Mouse (Mus musculus) embryo, embryonic 9.5 days (tissue): ENCODE measurements around the gene Ccdc187.

Experiments used
- DNase-seq: peaks from one replicate; pipeline ENCODE4 v3.0.0-alpha.2; 2017; ENCODE audit errors: extremely low spot score

Gene Ccdc187

GRCm38 (mm10) chr2:26280594-26280993 lies 13.8 kb downstream of the Ccdc187 start:
- no peak for DNase-seq

DNA sequence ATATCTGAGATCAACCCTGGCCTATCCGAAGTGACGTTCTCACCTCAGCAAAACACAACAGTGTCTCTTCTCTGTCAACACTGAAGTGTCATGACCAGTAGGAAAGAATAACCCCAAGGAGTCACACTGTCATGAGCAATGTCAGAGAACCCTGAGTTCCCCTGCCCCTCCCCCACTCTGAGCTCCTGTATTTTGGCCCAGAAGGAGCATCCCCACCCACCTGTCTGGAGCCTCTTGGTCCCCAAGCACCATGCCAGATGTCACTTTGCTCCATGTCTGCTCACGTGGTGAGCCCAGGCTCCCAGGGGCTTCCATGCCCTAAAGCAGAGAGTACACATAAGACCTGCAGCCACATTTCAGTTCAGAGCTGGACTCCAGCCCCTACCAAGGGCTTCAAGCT lies 14.6 kb downstream of the Ccdc187 start:
- no peak for DNase-seq

DNA sequence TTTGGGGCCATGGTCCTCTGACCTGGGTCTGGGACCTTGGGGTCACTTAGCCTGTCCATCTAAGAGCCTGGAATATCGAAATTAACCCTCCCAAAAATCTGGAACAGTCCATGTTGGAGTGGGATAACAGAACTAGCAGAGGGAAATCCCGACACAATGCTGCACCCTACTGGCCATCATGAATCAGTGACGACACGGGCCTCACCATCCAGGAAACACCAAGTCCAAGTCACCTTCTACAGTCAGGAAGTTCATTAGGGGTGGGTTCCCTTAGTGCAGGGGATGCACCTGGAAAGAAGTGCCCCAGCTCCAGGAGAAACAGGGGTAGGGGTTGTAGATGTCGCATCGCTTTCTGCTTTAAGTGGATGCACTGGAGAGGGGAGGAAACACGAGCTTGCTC lies 20.7 kb downstream of the Ccdc187 start:
- peak; percentile 71 for DNase-seq

GRCm38 (mm10) chr2:26268216-26268615 lies 26.1 kb downstream of the Ccdc187 start:
- no peak for DNase-seq

- no peak for DNase-seq
These were observed 28.2 kb downstream of the Ccdc187 start for GRCm38 (mm10) chr2:26266066-26266742.

DNA sequence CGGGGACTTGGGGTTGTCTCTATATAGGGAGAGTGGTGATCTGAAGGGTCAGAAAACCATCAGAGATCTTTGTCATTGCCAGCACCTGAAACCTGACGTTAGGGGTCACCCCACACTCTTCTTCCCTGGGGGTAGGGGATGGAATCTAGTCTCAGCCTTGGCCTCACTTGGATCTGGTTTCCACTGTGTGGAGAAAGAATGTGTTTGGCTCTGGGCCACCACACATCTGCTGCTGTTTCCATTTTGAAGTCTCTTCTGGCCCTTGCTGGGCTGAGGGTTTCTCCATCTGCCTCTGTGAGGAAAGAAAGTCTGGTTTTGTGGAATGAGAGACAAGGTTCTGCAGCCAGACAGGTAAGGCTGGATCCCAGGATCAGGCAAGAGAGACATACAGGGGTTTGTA lies 29.3 kb downstream of the Ccdc187 start:
- DNase-seq: no peak

DNA sequence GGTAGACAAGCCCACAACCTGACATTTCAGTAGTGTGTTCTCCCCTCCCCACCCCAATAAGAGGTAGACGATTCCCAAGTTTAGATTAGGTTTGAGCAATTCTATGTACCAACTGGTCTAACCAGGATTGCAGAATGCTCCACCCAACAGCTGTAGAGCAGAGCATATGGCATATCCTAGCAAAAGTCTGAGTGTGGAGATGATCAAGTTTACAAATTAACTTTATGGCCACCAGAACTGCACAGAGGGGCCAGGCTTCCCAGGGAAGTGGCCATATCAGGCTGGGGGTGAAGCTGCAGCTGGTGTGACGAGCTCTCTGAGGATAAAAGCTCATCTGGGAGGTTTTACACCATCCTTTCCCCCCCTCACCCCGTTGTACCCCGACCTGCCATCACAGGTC lies 29.7 kb downstream of the Ccdc187 start:
- no peak for DNase-seq

DNA sequence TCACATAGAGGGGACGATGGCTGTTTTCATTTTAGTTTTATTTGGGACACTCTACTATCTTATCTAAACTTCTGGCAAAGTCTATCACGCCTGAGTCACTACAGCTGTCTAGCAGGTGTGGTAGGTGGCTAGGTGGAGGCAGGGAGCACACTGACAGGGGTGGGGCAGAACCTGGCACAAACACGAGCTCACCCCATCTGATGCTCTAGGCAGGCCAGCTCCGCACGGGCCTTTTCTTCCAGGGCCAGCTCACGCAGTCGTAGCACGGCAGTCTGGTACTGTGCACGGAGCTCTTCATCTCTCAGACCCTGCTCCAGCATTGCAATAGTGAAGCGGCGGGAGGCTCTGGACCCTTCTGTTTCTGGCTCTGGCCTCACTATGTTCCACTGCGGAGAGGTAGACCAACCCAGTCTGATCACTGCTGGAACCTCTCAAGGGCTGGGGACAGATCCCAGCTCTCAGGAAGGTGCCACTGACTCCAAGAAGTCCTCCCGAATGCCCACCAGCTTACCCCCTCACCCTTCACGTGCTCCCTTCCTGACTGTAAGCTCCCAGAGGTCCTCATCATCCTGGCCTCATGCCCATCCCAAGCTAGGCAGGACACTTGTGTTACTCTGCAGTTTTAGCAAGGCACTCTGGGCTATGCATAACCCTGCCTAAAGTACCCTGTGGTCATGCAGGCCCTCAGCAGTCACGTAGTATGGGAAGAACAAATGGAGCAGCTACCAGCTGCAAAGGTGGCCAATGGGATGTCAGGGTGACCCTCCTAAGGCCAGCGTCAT lies 36.9 kb downstream of the Ccdc187 start:
- no peak for DNase-seq

GRCm38 (mm10) chr2:26254816-26255215 lies 39.5 kb downstream of the Ccdc187 start:
- no peak for DNase-seq

DNA sequence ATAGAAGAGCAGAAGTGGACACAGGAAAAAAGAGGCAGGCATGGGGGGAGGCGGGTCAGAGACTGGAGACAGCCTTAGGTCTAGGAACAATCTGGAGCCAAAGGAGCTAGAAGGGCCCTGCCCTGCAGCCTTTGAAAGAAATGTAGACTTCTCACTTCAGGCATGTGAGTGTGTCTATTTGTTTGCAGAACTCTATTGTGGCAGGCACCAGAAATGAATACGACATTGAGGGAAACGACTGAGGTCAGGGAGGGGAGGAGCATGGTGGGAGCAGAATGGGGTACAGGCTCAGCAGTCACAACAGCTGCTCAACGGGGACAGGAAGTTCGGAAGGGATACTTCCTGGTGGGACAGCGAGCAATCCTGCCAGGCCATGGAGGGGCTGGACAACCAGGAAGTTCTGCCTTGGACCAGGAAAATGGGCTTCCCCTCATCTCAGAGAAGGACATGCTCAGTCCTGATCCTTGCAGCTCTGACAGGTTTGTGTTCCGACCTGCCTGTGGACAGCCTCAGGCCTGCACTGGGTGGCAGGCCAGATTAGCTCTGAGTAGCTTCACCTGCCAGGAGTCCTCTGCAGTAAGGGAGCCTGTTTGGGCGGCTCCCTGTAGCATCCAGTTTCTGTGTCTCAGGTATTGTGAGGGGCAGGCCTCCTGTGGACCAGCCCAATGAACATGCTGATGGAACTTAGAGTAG lies 41.7 kb downstream of the Ccdc187 start:
- DNase-seq: no peak

GRCm38 (mm10) chr2:26247531-26247930 lies 46.8 kb downstream of the Ccdc187 start:
- DNase-seq: no peak

DNA sequence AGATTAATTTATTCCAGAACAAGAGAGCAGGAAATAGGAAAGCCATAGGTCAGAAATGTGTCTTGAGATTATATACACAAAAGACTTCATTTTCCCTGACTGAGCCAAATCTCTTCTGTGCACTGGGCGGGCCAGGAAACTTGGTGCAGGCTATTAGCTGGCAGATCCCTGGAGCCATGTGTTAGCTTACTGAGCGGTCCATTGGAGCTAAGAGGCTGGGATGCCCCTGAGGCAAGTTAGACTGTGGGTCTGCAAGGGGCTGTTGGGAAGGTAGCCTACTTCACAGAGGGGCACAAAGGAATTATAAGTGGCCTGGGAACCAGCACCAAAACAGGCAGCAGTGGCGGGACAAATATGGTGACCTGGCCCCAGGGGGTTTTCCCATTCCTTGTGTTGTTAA lies 53.5 kb downstream of the Ccdc187 start:
- DNase-seq: no peak

GRCm38 (mm10) chr2:26240330-26240729 lies 54.0 kb downstream of the Ccdc187 start:
- DNase-seq: no peak

DNA sequence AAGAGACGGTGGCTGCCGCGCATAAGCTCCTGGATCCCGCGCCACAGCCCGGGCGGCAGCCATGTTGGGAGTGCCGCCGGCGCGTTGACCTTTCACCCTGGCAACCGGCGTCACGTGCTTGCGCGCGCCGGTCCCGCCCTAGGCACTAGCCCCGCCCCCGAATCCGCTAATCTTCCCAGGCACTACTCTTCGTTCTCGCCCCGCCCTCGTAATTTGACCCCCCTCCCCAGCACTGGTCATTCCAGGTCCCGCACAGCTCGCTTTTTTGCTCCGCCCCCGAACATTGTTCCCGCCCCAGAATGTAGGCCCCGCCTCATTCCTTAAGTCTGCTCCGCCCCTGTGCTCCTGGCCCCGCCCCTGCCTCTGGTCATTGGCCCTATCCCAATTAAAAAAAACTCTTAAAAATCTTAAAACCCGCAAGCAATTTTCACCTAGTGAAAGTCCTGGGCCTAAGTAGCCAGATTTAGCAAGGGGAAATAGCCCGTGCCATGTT lies 57.0 kb downstream of the Ccdc187 start, which contains the start of gene Qsox2:
Qsox2 (minus strand) TSS at position 236 of the 493 bp plus-strand sequence.
- peak; percentile 98 for DNase-seq

- DNase-seq: no peak
These were observed 57.6 kb downstream of the Ccdc187 start for GRCm38 (mm10) chr2:26236681-26237289.

GRCm38 (mm10) chr2:26234771-26235170 lies 59.6 kb downstream of the Ccdc187 start:
- no peak for DNase-seq

- DNase-seq: no peak
These were observed 60.1 kb downstream of the Ccdc187 start for GRCm38 (mm10) chr2:26234253-26234652.

DNA sequence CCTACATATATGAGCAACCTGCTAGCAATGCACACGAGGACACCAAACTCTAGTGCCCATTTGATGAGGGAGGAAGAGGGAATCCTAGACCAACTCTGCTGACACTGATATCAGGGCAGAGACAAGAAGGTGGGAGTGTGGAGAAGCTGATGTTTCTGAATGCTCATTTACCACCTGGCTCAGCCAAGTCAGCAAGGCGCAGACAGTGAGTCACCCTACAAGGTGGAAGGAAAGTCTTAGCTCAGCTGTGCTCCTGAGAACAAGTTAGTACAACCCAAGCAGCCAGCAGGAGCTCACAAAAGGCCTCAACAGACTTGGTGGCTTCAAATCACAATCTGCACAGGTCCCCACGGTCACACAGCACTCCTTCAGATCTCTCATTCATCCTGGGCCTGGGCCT lies 63.0 kb downstream of the Ccdc187 start:
- DNase-seq: no peak

DNA sequence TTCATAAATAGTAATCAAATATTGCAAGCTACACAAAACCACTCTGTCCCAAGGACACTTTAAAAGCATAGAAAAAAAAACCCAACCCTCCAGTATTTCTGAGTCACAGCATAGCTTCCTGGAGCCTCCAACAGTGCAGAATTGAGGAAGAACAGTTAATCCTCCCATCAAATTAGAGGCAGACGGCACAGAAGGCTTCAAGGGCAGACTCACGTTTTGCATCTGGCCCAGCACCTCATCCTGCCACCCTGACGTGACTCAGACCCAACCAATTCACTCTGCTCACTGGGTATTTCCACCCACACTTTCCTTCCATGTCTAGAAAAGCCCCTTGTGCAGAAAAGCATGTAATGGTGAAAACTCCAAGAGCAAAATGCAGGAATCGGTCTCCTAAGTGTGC lies 64.1 kb downstream of the Ccdc187 start:
- no peak for DNase-seq

GRCm38 (mm10) chr2:26227788-26228187 lies 66.6 kb downstream of the Ccdc187 start:
- DNase-seq: peak; percentile 52

DNA sequence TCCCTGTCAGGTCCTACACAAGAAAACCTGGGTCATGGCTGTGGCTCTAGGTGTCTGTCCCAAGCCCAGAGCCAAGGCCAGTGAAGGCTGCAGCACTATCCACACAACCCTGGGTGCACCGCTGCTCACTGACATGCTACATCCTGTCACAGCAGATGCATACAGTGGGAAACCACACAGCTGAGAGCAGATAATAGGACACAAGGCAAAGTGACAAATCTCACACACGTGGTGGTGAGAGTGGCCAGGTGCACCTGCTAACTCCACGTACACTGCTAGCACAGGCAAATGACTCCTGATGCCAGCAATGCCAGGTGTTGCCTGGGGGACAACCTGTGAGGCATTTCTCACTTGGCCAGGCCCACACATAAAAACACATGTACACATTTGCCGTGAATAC lies 69.1 kb downstream of the Ccdc187 start:
- DNase-seq: no peak

- no peak for DNase-seq
These were observed 70.4 kb downstream of the Ccdc187 start for GRCm38 (mm10) chr2:26223961-26224360.
